Mouse (Mus musculus) T-cell, adult 66 days (primary cell): ENCODE measurements around the gene Fntb. TPM values are rescaled to one million over a fixed set of nuclear protein-coding genes. Genes with fewer than 3 reads are reported as not detected.

Experiments used
- total RNA-seq, 2 experiments: library from RNA; stranded (reverse); gene quantifications; 3 replicates in 1 of 2; 4 replicates in 1 of 2; pipeline ENCODE4 v1.2.4; 2023

Gene Fntb
- 10 to 100 TPM; 43.1 to 43.7 TPM for total RNA-seq

GRCm38 (mm10) chr12:76765354-76765851 lies at the start of gene Fntb, which contains the start of gene Churc1:
Gene Fntb, plus strand, starts transcription at chr12:76765589.
Gene Churc1, plus strand, starts transcription at chr12:76765538.

GRCm38 (mm10) chr12:76795350-76795749 lies 30.0 kb downstream of the Fntb start, which contains the start of gene Gpx2:
Gene Gpx2, minus strand, starts transcription at chr12:76795554.

GRCm38 (mm10) chr12:76822651-76823041 lies 57.3 kb downstream of the Fntb start, which contains the start of gene Rab15:
Gene Rab15, minus strand, starts transcription at chr12:76822908.

GRCm38 (mm10) chr12:76961932-76962891 lies 196.8 kb downstream of the Fntb start, which contains the start of gene Max:
Gene Max, minus strand, starts transcription at chr12:76962201.

Other genes starting within 250 kb of the Fntb start
- gene Plekhg3, start 234.7 kb upstream of the Fntb start, total RNA-seq: 10 to 100 TPM; 29.9 to 31.1 TPM
- gene Sptb, start 55.0 kb upstream of the Fntb start, total RNA-seq: 1 to 10 TPM; 1.1 to 2.0 TPM
- 10 to 100 TPM; 47.6 to 62.7 TPM for gene Churc1, start 51 bp upstream of the Fntb start, total RNA-seq
- 1 to 10 TPM in 1 of 2 experiments, under 1 TPM in 1; 0.76 to 1.1 TPM for gene Gpx2, start 30.0 kb downstream of the Fntb start, total RNA-seq
- not detected for gene Rab15, start 57.3 kb downstream of the Fntb start, total RNA-seq
- gene Max, start 196.6 kb downstream of the Fntb start, total RNA-seq: 100 to 1,000 TPM; 202 TPM